Mouse (Mus musculus) Muller cell, postnatal 12 days (primary cell): ENCODE results near the gene Hectd1.

Source experiments
- DNase-seq: peaks from one replicate; pipeline ENCODE4 v3.0.0-alpha.2; 2015; ENCODE audit errors: inconsistent ontology term

Hectd1 gene

GRCm38 (mm10) chr12:51829290-51830076, at the start of gene Hectd1:
Gene Hectd1 (minus strand): TSS chr12:51829536.
- DNase-seq: peak; percentile 93

GRCm38 (mm10) chr12:51871446-51872144, 42.3 kb upstream of the Hectd1 start:
- DNase-seq: no peak

- no peak for DNase-seq
Measured at GRCm38 (mm10) chr12:51869511-51869910, 40.2 kb upstream of the Hectd1 start.

- DNase-seq: no peak
Measured at GRCm38 (mm10) chr12:51867076-51867475, 37.7 kb upstream of the Hectd1 start.

- peak; percentile 42 for DNase-seq
Measured at GRCm38 (mm10) chr12:51866226-51866910, 37.0 kb upstream of the Hectd1 start.

GRCm38 (mm10) chr12:51865790-51866179, 36.4 kb upstream of the Hectd1 start:
- DNase-seq: peak; percentile 61

GRCm38 (mm10) chr12:51865061-51865789, 35.9 kb upstream of the Hectd1 start:
- peak; percentile 42 for DNase-seq

- no peak for DNase-seq
Measured at GRCm38 (mm10) chr12:51863116-51864002, 34.0 kb upstream of the Hectd1 start.

GRCm38 (mm10) chr12:51858134-51859028, 29.0 kb upstream of the Hectd1 start:
- DNase-seq: no peak

- no peak for DNase-seq
Measured at GRCm38 (mm10) chr12:51856768-51857295, 27.5 kb upstream of the Hectd1 start.

GRCm38 (mm10) chr12:51855872-51856271, 26.5 kb upstream of the Hectd1 start:
- no peak for DNase-seq

- no peak for DNase-seq
Measured at GRCm38 (mm10) chr12:51855453-51855852, 26.1 kb upstream of the Hectd1 start.

- DNase-seq: no peak
Measured at GRCm38 (mm10) chr12:51851617-51852016, 22.3 kb upstream of the Hectd1 start.

GRCm38 (mm10) chr12:51851155-51851554, 21.8 kb upstream of the Hectd1 start:
- no peak for DNase-seq

- DNase-seq: no peak
Measured at GRCm38 (mm10) chr12:51850339-51850738, 21.0 kb upstream of the Hectd1 start.

GRCm38 (mm10) chr12:51849902-51850301, 20.6 kb upstream of the Hectd1 start:
- no peak for DNase-seq

- DNase-seq: peak; percentile 64
Measured at GRCm38 (mm10) chr12:51847953-51848680, 18.8 kb upstream of the Hectd1 start.

- DNase-seq: no peak
Measured at GRCm38 (mm10) chr12:51845261-51845660, 15.9 kb upstream of the Hectd1 start.

GRCm38 (mm10) chr12:51844771-51845256, 15.5 kb upstream of the Hectd1 start:
- peak; percentile 95 for DNase-seq
